Mouse (Mus musculus) lung, postnatal 0 days (tissue): Measurements from ENCODE around the gene Gstp3. TPM values are rescaled to one million over a fixed set of nuclear protein-coding genes. Genes with fewer than 3 reads are reported as not detected.

ENCODE experiments used
- ATAC-seq: fragments of 200-750 bp; cut with Nextera tagmentation; 2 replicates; pipeline ENCODE4 v1.8.0; 2017; ENCODE audit warnings: moderate library complexity
- DNase-seq: peaks from one replicate; pipeline ENCODE4 v3.0.0-alpha.2; 2016; ENCODE audit warnings: low spot score
- H3K27ac ChIP-seq: fragments of 300-500 bp; sonication (generic); 2 replicates; pipeline ENCODE4 v1.5.1; 2014; ENCODE audit warnings: antibody characterized with exemption, mild to moderate bottlenecking, low read length, mixed read lengths
- H3K27me3 ChIP-seq: fragments of 300-500 bp; sonication (generic); replicated peaks from 2 replicates; pipeline ENCODE4 v1.6.1; 2014; ENCODE audit warnings: low read length, mixed read lengths; ENCODE audit not compliant: insufficient read depth
- H3K36me3 ChIP-seq: fragments of 300-500 bp; sonication (generic); 2 replicates; pipeline ENCODE4 v1.6.1; 2014; ENCODE audit warnings: low read length, mixed read lengths; ENCODE audit not compliant: insufficient read depth
- H3K4me1 ChIP-seq: fragments of 300-500 bp; sonication (generic); 2 replicates; pipeline ENCODE4 v1.6.1; 2014; ENCODE audit warnings: antibody characterized with exemption, low read depth, low read length, mixed read lengths; ENCODE audit not compliant: insufficient read depth
- H3K4me2 ChIP-seq: fragments of 300-500 bp; sonication (generic); replicated peaks from 2 replicates; pipeline ENCODE4 v1.6.1; 2014; ENCODE audit warnings: low read depth, mild to moderate bottlenecking, low read length, moderate library complexity, mixed read lengths
- H3K4me3 ChIP-seq: fragments of 300-500 bp; sonication (generic); 2 replicates; pipeline ENCODE4 v1.5.1; 2014; ENCODE audit warnings: low read depth, low read length
- H3K9ac ChIP-seq: fragments of 300-500 bp; sonication (generic); replicated peaks from 2 replicates; pipeline ENCODE4 v1.6.1; 2014; ENCODE audit warnings: low read depth, mild to moderate bottlenecking
- H3K9me3 ChIP-seq: fragments of 300-500 bp; sonication (generic); 2 replicates; pipeline ENCODE4 v1.6.1; 2016; ENCODE audit warnings: low read length, mixed read lengths
- CTCF ChIP-seq: IDR thresholded peaks from 2 replicates; pipeline ENCODE4 v1.5.1; 2016; ENCODE audit warnings: antibody characterized with exemption, mild to moderate bottlenecking
- EP300 ChIP-seq: IDR thresholded peaks from 2 replicates; pipeline ENCODE4 v1.6.1; 2016; ENCODE audit warnings: antibody characterized with exemption, mild to moderate bottlenecking, control low read depth
- WGBS: fragments of 180-500 bp; shearing (Covaris S2); extraction: QIAGEN DNeasy Blood & Tissue Kit; methylation state at CpG from one replicate; pipeline ENCODE4 v1.1.7; 2014; 5-methylcytosine and 5-hydroxymethylcytosine counted together
- polyA plus RNA-seq: library from polyadenylated mRNA; unstranded; fragments of >200 nt; fragmentation: Nextera tagmentation; extraction: Ambion mirVana; gene quantifications from 2 replicates; pipeline ENCODE4 v1.2.1, GENCODE M21; 2015

Gstp3 gene
- 6.5 and 6.9 TPM in 2 replicates for polyA plus RNA-seq

DNA sequence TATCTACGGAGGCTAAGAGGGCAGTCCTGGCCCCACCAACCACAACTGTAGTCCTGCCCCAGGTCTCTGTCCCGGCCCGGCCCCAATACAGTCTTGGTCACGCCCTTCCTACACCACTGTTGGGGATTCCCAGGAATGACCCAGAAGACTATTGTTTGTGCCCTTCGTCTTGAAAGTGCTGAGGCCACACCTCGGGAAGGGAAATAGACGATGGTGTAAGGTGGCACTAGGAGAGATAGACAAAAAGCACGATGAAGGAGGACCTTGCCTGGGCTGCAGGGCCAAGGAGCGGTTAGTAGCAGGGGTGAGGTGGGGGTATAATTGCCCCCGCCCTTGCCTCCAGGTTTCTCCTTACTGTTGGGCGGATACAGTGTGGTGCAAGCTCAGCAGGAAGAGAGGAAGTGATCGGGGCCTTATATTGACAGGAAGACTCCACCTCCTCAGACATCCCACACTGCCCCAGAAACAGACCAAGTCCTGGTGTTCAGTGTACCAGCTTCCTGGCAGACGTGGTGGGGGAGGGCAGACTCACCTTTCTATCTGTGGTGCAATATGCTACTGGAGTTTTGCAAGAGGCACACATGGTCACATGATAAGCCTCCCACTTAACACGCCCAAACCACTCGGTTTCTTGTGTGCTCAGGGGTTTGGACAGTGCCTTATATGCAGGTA is at the start of gene Gstp3:
Gene Gstp3 (minus strand): TSS at position 501 of the 672 bp plus-strand sequence.
- Histone ChIP-seq H3K27ac (0 out of 2 replicates have a peak within 1 kb of the TSS, but pooled peaks have one; percentile 9), H3K27me3 (no peaks in the 10 kb centered on the region), H3K9me3 (no peaks in the 10 kb centered on the region), H3K4me1 (no peaks in the 10 kb centered on the region), H3K9ac (no peak within 1 kb of the TSS), H3K36me3 (no peaks in the 10 kb centered on the region), H3K4me3 (no peak within 1 kb of the TSS), H3K4me2 (no peak within 1 kb of the TSS)
- ATAC-seq (peak; percentile 87), DNase-seq (peak; percentile 88)
- WGBS = 62% methylated on average over 15 of the region's 15 CpGs
- no peak for TF ChIP-seq CTCF
- TF ChIP-seq EP300 = peak; percentile 61

DNA sequence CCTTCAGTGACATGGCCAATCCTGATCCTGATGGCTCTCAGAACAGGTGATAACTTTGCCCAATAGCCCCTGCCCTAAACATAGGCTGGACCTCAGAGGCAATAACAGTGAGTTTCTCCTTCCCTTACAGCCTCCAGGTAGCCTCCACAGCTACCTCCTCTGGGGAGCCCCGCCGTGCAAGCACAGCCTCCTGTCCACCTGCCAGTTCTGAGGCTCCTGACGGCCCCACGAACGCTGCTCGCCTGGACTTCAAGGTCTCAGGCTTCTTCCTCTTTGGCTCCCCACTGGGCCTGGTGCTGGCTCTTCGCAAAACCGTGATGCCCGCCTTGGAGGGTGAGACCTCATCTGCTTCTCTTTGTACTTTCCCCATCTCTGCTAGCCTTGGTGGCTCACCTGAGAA is 49.2 kb upstream of the Gstp3 start:
- 82% methylated on average over 9 of the region's 9 CpGs for WGBS
- Histone ChIP-seq H3K36me3 (peaks cover 7% of the 10 kb centered on the region; the same call in 1 of the 2 replicates), H3K27ac (no peak overlapping the region), H3K9me3 (no peaks in the 10 kb centered on the region), H3K27me3 (no peaks in the 10 kb centered on the region), H3K4me1 (0 out of 2 replicates have a peak, but pooled peaks cover 2% of the 10 kb centered on the region), H3K9ac (no peak overlapping the region), H3K4me2 (no peak overlapping the region), H3K4me3 (no peak overlapping the region)
- no peak for DNase-seq
- TF ChIP-seq EP300 (no peak), CTCF (no peak)
- no peak for ATAC-seq

DNA sequence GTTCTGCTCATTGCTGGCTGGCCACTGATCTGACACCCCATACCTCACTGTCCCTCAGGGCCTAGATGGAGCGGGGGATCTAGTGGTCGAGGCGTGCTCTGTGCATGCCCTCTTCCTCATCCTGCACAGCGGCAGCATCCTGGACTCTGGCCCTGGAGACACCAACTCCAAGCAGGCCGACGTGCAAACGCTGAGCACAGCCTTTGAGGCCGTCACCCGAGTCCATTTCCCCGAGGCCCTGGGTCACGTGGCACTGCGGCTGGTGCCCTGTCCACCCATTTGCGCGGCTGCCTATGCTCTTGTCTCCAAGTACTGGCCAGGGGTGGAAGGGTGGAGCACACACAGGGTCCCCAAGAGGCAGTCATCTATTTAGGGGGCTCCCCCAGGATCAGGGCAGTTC is 47.3 kb upstream of the Gstp3 start:
- no peaks in the 10 kb centered on the region for H3K36me3 ChIP-seq
- TF ChIP-seq EP300 (no peak), CTCF (no peak)

DNA sequence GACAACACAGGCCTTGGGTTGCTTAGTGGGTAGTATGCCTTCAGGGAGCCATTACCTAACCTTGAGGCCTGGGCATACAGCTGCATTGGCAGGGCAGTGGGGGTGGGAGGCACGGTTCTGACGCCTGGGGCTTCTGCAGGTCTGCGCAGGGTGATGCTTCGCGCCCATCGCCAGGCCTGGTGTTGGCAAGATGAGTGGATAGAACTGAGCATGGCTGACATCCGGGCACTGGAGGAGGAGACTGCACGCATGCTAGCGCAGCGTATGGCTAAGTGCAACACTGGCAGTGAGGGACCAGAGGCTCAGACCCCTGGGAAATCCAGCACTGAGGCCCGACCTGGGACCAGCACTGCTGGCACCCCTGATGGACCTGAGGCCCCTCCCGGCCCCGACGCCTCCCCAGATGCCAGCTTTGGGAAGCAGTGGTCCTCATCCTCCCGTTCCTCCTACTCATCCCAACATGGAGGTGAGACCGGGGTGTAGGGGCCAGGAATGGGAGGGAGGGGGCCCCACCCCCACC is 45.4 kb upstream of the Gstp3 start:
- H3K9me3 ChIP-seq = no peaks in the 10 kb centered on the region
- no peak for ATAC-seq
- H3K36me3 ChIP-seq = no peaks in the 10 kb centered on the region
- no peak overlapping the region for H3K4me2 ChIP-seq
- TF ChIP-seq CTCF = no peak
- no peak for TF ChIP-seq EP300
- no peak overlapping the region for H3K27ac ChIP-seq
- peaks cover 5% of the 10 kb centered on the region; the same call in 1 of the 2 replicates for H3K4me1 ChIP-seq
- no peak for DNase-seq
- no peak overlapping the region for H3K9ac ChIP-seq
- 85% methylated on average over 16 of the region's 16 CpGs for WGBS
- peaks cover 3% of the 10 kb centered on the region; the same call in 1 of the 2 replicates for H3K27me3 ChIP-seq
- no peak overlapping the region for H3K4me3 ChIP-seq

More for the DNA sequence above, 47.3 kb upstream of the Gstp3 start:
- H3K4me2 ChIP-seq = no peak overlapping the region
- no peak overlapping the region for H3K4me3 ChIP-seq
- no peak overlapping the region for H3K9ac ChIP-seq
- H3K27ac ChIP-seq = no peak overlapping the region
- no peaks in the 10 kb centered on the region for H3K4me1 ChIP-seq
- WGBS = 91% methylated on average over 14 of the region's 14 CpGs
- no peaks in the 10 kb centered on the region for H3K27me3 ChIP-seq
- ATAC-seq (no peak), DNase-seq (no peak)
- no peaks in the 10 kb centered on the region for H3K9me3 ChIP-seq

DNA sequence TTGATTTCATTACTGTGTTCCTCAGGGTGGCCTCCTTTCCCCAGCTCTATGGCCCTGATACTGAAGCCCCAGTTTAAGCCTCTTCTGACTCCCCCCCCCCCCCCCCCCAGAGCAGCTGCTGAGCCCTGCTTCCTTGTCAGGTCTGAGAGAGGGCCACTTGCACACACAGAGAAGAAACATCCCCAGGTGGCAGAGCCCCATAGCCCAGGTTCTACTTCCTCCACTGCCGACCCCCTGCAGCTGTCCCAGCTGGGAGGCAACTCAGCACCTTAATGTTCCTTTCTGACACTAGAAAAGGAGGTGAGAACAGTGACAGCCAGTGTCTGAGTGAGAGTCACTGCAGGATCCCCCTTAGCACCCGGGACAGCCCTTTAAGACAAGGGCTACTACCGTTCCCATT is 44.4 kb upstream of the Gstp3 start:
- Histone ChIP-seq H3K36me3 (no peaks in the 10 kb centered on the region), H3K9ac (no peak overlapping the region), H3K4me1 (peaks cover 12% of the 10 kb centered on the region; the same call in 1 of the 2 replicates), H3K9me3 (no peaks in the 10 kb centered on the region), H3K4me3 (no peak overlapping the region), H3K27ac (no peak overlapping the region), H3K27me3 (peaks cover 3% of the 10 kb centered on the region; the same call in 1 of the 2 replicates), H3K4me2 (no peak overlapping the region)
- TF ChIP-seq CTCF = no peak
- TF ChIP-seq EP300 = no peak
- no peak for DNase-seq
- no peak for ATAC-seq
- WGBS = 65% methylated on average over 3 of the region's 3 CpGs

DNA sequence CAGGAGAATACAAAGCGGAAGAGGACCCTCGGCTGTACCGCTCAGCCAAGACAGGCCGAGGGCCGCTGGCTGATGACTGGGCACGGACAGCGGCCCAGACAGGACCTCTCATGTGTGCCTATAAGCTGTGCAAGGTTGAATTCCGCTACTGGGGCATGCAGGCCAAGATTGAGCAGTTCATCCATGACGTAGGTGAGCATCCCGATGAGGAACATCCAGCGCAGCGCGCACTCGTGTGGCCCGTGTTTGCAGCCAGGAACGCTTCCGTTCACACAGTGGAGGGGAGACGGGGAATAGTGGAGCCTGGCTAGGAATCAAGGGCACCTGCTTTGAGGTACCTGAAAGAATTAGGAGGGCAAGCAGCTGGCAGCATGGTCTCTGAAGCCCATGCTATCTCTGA is 43.9 kb upstream of the Gstp3 start:
- Histone ChIP-seq H3K9me3 (no peaks in the 10 kb centered on the region), H3K9ac (no peak overlapping the region), H3K27ac (no peak overlapping the region), H3K4me2 (no peak overlapping the region), H3K36me3 (no peaks in the 10 kb centered on the region), H3K27me3 (peaks cover 3% of the 10 kb centered on the region; the same call in 1 of the 2 replicates), H3K4me3 (no peak overlapping the region), H3K4me1 (peaks cover 16% of the 10 kb centered on the region; the same call in 1 of the 2 replicates)
- ATAC-seq (no peak), DNase-seq (no peak)
- 92% methylated on average over 18 of the region's 18 CpGs for WGBS
- TF ChIP-seq EP300 (no peak), CTCF (no peak)
